Mouse (Mus musculus) heart, postnatal 0 days (tissue): ENCODE results near the gene Lcn8.

Source experiments
- CTCF ChIP-seq: IDR thresholded peaks from 2 replicates; pipeline ENCODE4 v1.5.1; 2016; ENCODE audit warnings: antibody characterized with exemption, control low read depth, low read depth
- EP300 ChIP-seq: IDR thresholded peaks from 2 replicates; pipeline ENCODE4 v1.6.1; 2016; ENCODE audit warnings: antibody characterized with exemption, low read depth

- no peak for TF ChIP-seq CTCF
- TF ChIP-seq EP300: no peak
Observed at GRCm38 (mm10) chr2:25682426-25682825, 29.5 kb downstream of the Lcn8 start, which contains the start of gene Lcn10.
